In genomic region chr2:28382051-28382802, GRCm38 (mm10) we compare ENCODE assay signal across 21 mouse cellular contexts.
A peak's percentile ranks its signal among the peaks of the same experiment; 100 is the strongest.
DNase-seq lines count a peak whose midpoint lies in the region; ATAC-seq lines count a peak whose summit lies in the region.
"Had no signal": no experiment of that assay in that cellular context is flagged by ENCODE, and none has a peak within 500 bp of the region (broad histone marks: within the 10 kb centered on the region; RNA-seq: fewer than 3 reads in every experiment).

No protein-coding gene starts in this region.

- H3K27ac ChIP-seq in forebrain, embryonic 14.5 days (ENCODE audit: low read depth, low read length) = peak overlapping the region; percentile 44; the same call in 1 of the 2 replicates
- no peak overlapping the region for H3K27ac ChIP-seq in forebrain, embryonic 10.5 days
- peak overlapping the region; percentile 45 for H3K27ac ChIP-seq in hindbrain, embryonic 13.5 days
- no peak overlapping the region for H3K27ac ChIP-seq in hindbrain, embryonic 11.5 days (ENCODE audit: low read depth, low read length)
- H3K27ac ChIP-seq in midbrain, embryonic 15.5 days = peak overlapping the region; percentile 9; the same call in 1 of the 2 replicates
- H3K27ac ChIP-seq in midbrain, embryonic 14.5 days (replicated peaks; ENCODE audit: low read depth, low read length) = no peak overlapping the region
- H3K27ac ChIP-seq in neural tube, embryonic 15.5 days (replicated peaks) = 0 out of 2 replicates have a peak overlapping the region, but pooled peaks have one; percentile 64
- H3K27ac ChIP-seq: embryonic facial prominence, embryonic 10.5 days; heart, adult 2 months; heart, embryonic 15.5 days had no signal

- no peaks in the 10 kb centered on the region for H3K36me3 ChIP-seq in forebrain, embryonic 14.5 days (ENCODE audit: control insufficient read depth, insufficient read depth, low read length)
- no peaks in the 10 kb centered on the region for H3K36me3 ChIP-seq in forebrain, embryonic 10.5 days (replicated peaks)
- no peaks in the 10 kb centered on the region for H3K36me3 ChIP-seq in hindbrain, embryonic 13.5 days
- H3K36me3 ChIP-seq in hindbrain, embryonic 11.5 days (ENCODE audit: control insufficient read depth, insufficient read depth, low read length) = no peaks in the 10 kb centered on the region
- no peaks in the 10 kb centered on the region for H3K36me3 ChIP-seq in midbrain, embryonic 15.5 days (replicated peaks)
- H3K36me3 ChIP-seq in midbrain, embryonic 14.5 days (ENCODE audit: control insufficient read depth, insufficient read depth, low read length) = no peaks in the 10 kb centered on the region
- H3K36me3 ChIP-seq in neural tube, embryonic 15.5 days = no peaks in the 10 kb centered on the region
- H3K36me3 ChIP-seq: embryonic facial prominence, embryonic 10.5 days; heart, embryonic 15.5 days had no signal

- no peak overlapping the region for H3K4me2 ChIP-seq in forebrain, embryonic 14.5 days (ENCODE audit: low read length)
- no peak overlapping the region for H3K4me2 ChIP-seq in hindbrain, embryonic 13.5 days
- no peak overlapping the region for H3K4me2 ChIP-seq in hindbrain, embryonic 11.5 days (replicated peaks; ENCODE audit: low read depth, low read length)
- H3K4me2 ChIP-seq in midbrain, embryonic 15.5 days = no peak overlapping the region
- no peak overlapping the region for H3K4me2 ChIP-seq in midbrain, embryonic 14.5 days (ENCODE audit: low read length)
- no peak overlapping the region for H3K4me2 ChIP-seq in neural tube, embryonic 15.5 days
- H3K4me2 ChIP-seq: heart, embryonic 11.5 days; heart, embryonic 15.5 days had no signal

- ATAC-seq in forebrain, embryonic 14.5 days = no peak
- no peak for ATAC-seq in hindbrain, embryonic 13.5 days (ENCODE audit: low FRiP score)
- ATAC-seq in hindbrain, embryonic 11.5 days (ENCODE audit: low FRiP score) = no peak
- ATAC-seq in midbrain, embryonic 15.5 days (replicated peaks) = no peak
- ATAC-seq in midbrain, embryonic 14.5 days (ENCODE audit: low FRiP score, low TSS enrichment) = no peak
- no peak for ATAC-seq in neural tube, embryonic 15.5 days (ENCODE audit: low FRiP score)
- ATAC-seq: activated CD4-positive, CD25-positive, alpha-beta regulatory T cell, adult 4 months; intestine, embryonic 16.5 days; Patski had no signal

- peaks cover 40% of the 10 kb centered on the region for H3K4me1 ChIP-seq in forebrain, embryonic 14.5 days (ENCODE audit: control insufficient read depth, insufficient read depth, low read length)
- H3K4me1 ChIP-seq in forebrain, embryonic 10.5 days = peaks cover 37% of the 10 kb centered on the region
- peaks cover 56% of the 10 kb centered on the region for H3K4me1 ChIP-seq in hindbrain, embryonic 13.5 days (replicated peaks)
- H3K4me1 ChIP-seq in hindbrain, embryonic 11.5 days (replicated peaks; ENCODE audit: control insufficient read depth, insufficient read depth, low read length) = peaks cover 10% of the 10 kb centered on the region; the same call in 1 of the 2 replicates
- H3K4me1 ChIP-seq in midbrain, embryonic 15.5 days = peaks cover 32% of the 10 kb centered on the region
- peaks cover 34% of the 10 kb centered on the region for H3K4me1 ChIP-seq in midbrain, embryonic 14.5 days (ENCODE audit: control insufficient read depth, insufficient read depth, low read length)
- H3K4me1 ChIP-seq in neural tube, embryonic 15.5 days = peaks cover 50% of the 10 kb centered on the region

- no peak overlapping the region for H3K9ac ChIP-seq in forebrain, embryonic 14.5 days (ENCODE audit: low read length)
- H3K9ac ChIP-seq in hindbrain, embryonic 13.5 days = no peak overlapping the region
- H3K9ac ChIP-seq in hindbrain, embryonic 11.5 days (ENCODE audit: low read depth, low read length) = no peak overlapping the region
- no peak overlapping the region for H3K9ac ChIP-seq in midbrain, embryonic 15.5 days
- no peak overlapping the region for H3K9ac ChIP-seq in midbrain, embryonic 14.5 days (replicated peaks; ENCODE audit: low read length)
- no peak overlapping the region for H3K9ac ChIP-seq in neural tube, embryonic 15.5 days (replicated peaks)
- H3K9ac ChIP-seq: heart, embryonic 15.5 days had no signal

- DNase-seq in forebrain, embryonic 14.5 days (ENCODE audit: low spot score) = peak; percentile 64
- DNase-seq in forebrain, embryonic 10.5 days (ENCODE audit: extremely low spot score, low spot score) = no peak
- DNase-seq in hindbrain, embryonic 11.5 days (ENCODE audit: low spot score) = no peak
- no peak for DNase-seq in midbrain, embryonic 14.5 days
- no peak for DNase-seq in embryo, embryonic 11 days
- DNase-seq: adrenal gland, postnatal 14 days; cerebellum, adult 18-20 months; cerebellum, adult 9-11 months; cerebellum, postnatal 36 days; gastrocnemius, postnatal 14 days; heart, adult 2 months; heart, postnatal 14 days had no signal

- H3K9me3 ChIP-seq in forebrain, embryonic 14.5 days (replicated peaks; ENCODE audit: control insufficient read depth, low read length) = no peaks in the 10 kb centered on the region
- no peaks in the 10 kb centered on the region for H3K9me3 ChIP-seq in forebrain, embryonic 10.5 days
- H3K9me3 ChIP-seq in hindbrain, embryonic 13.5 days = no peaks in the 10 kb centered on the region
- H3K9me3 ChIP-seq in hindbrain, embryonic 11.5 days (ENCODE audit: control insufficient read depth, low read length) = no peaks in the 10 kb centered on the region
- H3K9me3 ChIP-seq in midbrain, embryonic 15.5 days = no peaks in the 10 kb centered on the region
- no peaks in the 10 kb centered on the region for H3K9me3 ChIP-seq in midbrain, embryonic 14.5 days (ENCODE audit: control insufficient read depth, low read length)
- H3K9me3 ChIP-seq in neural tube, embryonic 15.5 days (replicated peaks) = no peaks in the 10 kb centered on the region
- H3K9me3 ChIP-seq: embryonic facial prominence, embryonic 10.5 days; heart, embryonic 15.5 days had no signal

- H3K27me3 ChIP-seq in forebrain, embryonic 14.5 days (replicated peaks; ENCODE audit: control insufficient read depth, insufficient read depth, low read length) = no peaks in the 10 kb centered on the region
- H3K27me3 ChIP-seq in forebrain, embryonic 10.5 days (ENCODE audit: poor library complexity, severe bottlenecking) = peaks cover 10% of the 10 kb centered on the region
- H3K27me3 ChIP-seq in hindbrain, embryonic 13.5 days = no peaks in the 10 kb centered on the region
- no peaks in the 10 kb centered on the region for H3K27me3 ChIP-seq in hindbrain, embryonic 11.5 days (ENCODE audit: control insufficient read depth, insufficient read depth, low read length)
- no peaks in the 10 kb centered on the region for H3K27me3 ChIP-seq in midbrain, embryonic 15.5 days (replicated peaks)
- no peaks in the 10 kb centered on the region for H3K27me3 ChIP-seq in midbrain, embryonic 14.5 days (ENCODE audit: control insufficient read depth, insufficient read depth, low read length)
- H3K27me3 ChIP-seq in neural tube, embryonic 15.5 days (replicated peaks) = no peaks in the 10 kb centered on the region

- no peak overlapping the region for H3K4me3 ChIP-seq in forebrain, embryonic 14.5 days (ENCODE audit: low read depth, low read length)
- H3K4me3 ChIP-seq in forebrain, embryonic 10.5 days = no peak overlapping the region
- no peak overlapping the region for H3K4me3 ChIP-seq in hindbrain, embryonic 13.5 days
- no peak overlapping the region for H3K4me3 ChIP-seq in hindbrain, embryonic 11.5 days (ENCODE audit: low read depth, low read length)
- no peak overlapping the region for H3K4me3 ChIP-seq in midbrain, embryonic 15.5 days
- no peak overlapping the region for H3K4me3 ChIP-seq in midbrain, embryonic 14.5 days (replicated peaks; ENCODE audit: low read depth, low read length)
- no peak overlapping the region for H3K4me3 ChIP-seq in neural tube, embryonic 15.5 days (replicated peaks)
- H3K4me3 ChIP-seq: embryonic facial prominence, embryonic 10.5 days; heart, adult 2 months; heart, embryonic 15.5 days had no signal

- WGBS in forebrain, embryonic 14.5 days = 32% methylated on average over 12 of the region's 12 CpGs
- 93% methylated on average over 12 of the region's 12 CpGs for WGBS in forebrain, embryonic 10.5 days
- WGBS in hindbrain, embryonic 13.5 days = 63% methylated on average over 12 of the region's 12 CpGs
- WGBS in hindbrain, embryonic 11.5 days = 84% methylated on average over 12 of the region's 12 CpGs
- 60% methylated on average over 12 of the region's 12 CpGs for WGBS in midbrain, embryonic 15.5 days
- WGBS in midbrain, embryonic 14.5 days = 76% methylated on average over 12 of the region's 12 CpGs
- WGBS in neural tube, embryonic 15.5 days = 43% methylated on average over 12 of the region's 12 CpGs

Comparison
In these comparisons a context has a peak if more than half of its experiments do, and no peak if none do; other contexts are left out.
1. H3K27ac ChIP-seq: peak in forebrain, embryonic 14.5 days (single experiment), hindbrain, embryonic 13.5 days (single experiment), midbrain, embryonic 15.5 days (single experiment) and neural tube, embryonic 15.5 days (single experiment); none in forebrain, embryonic 10.5 days (single experiment), hindbrain, embryonic 11.5 days (single experiment) and midbrain, embryonic 14.5 days (single experiment).